Comparison of ENCODE assay signal across 8 mouse cellular contexts in the genomic region with DNA sequence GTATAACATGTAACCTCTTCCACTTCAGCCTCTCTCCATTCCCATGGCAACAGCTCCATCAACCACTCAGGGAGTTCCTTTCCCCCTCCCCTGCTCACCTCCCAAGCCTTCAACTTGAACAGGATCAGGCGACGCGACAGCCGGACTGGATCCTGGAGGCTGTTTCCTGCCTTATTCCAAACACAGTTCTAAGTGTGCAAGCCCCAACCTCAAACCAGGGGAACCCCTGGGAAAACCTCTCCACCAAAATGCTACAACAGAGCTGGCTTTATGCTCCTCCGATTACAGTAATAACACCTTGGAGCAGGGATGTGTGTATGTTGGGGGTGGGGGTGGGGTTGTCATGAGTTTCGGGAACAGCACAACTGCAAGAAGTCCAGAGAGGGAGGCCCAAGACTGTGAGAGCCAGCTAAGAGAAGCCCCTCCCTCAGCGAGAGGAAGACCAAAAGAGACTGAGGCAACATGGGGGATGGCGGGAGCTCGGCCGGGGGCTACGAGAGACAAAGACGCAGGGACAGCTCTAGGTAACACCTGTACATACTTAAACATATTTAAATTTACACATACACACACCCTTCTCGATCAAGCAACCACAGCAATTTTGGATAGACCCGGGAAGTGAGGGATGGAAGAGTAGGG. TPM values are rescaled to one million over a fixed set of nuclear protein-coding genes. Genes with fewer than 3 reads are reported as not detected.
DNase-seq lines count a peak whose midpoint lies in the region; ATAC-seq and TF ChIP-seq lines count a peak whose summit lies in the region.

No protein-coding gene starts in this region.

- H3K9me3 ChIP-seq in heart, embryonic 11.5 days (replicated peaks; ENCODE audit: control insufficient read depth, low read length) = no peaks in the 10 kb centered on the region
- H3K9me3 ChIP-seq in hindbrain, embryonic 15.5 days = no peaks in the 10 kb centered on the region
- H3K9me3 ChIP-seq in midbrain, postnatal 0 days (ENCODE audit: low read length) = no peaks in the 10 kb centered on the region

- peaks cover 49% of the 10 kb centered on the region for H3K4me1 ChIP-seq in heart, embryonic 11.5 days (ENCODE audit: control insufficient read depth, insufficient read depth, low read length)
- peaks cover 7% of the 10 kb centered on the region for H3K4me1 ChIP-seq in cortical plate, adult 2 months (ENCODE audit: control insufficient read depth, insufficient read depth, low read length)
- H3K4me1 ChIP-seq in hindbrain, embryonic 15.5 days (replicated peaks) = peaks cover 63% of the 10 kb centered on the region
- peaks cover 34% of the 10 kb centered on the region for H3K4me1 ChIP-seq in midbrain, postnatal 0 days (ENCODE audit: insufficient read depth, low read length)

- no peak for TF ChIP-seq POLR2A in cortical plate, adult 2 months (IDR thresholded peaks at IDR 0.05; ENCODE audit: extremely low read depth, insufficient read depth, low read length)

- intact Hi-C loops in heart, postnatal 36 days (cut with DNase I) = loop anchor here (2.0 kb wide), 1 partner anchor 37 kb away; no protein-coding TSS in a partner anchor

- peak overlapping the region; percentile 91 for H3K9ac ChIP-seq in heart, embryonic 11.5 days (ENCODE audit: low read depth, low read length)
- H3K9ac ChIP-seq in hindbrain, embryonic 15.5 days = peak overlapping the region; percentile 92
- peak overlapping the region; percentile 98 for H3K9ac ChIP-seq in midbrain, postnatal 0 days (replicated peaks; ENCODE audit: low read length, poor library complexity, severe bottlenecking)

- H3K4me2 ChIP-seq in heart, embryonic 11.5 days = peak overlapping the region; percentile 98
- peak overlapping the region; percentile 92 for H3K4me2 ChIP-seq in hindbrain, embryonic 15.5 days
- H3K4me2 ChIP-seq in midbrain, postnatal 0 days (ENCODE audit: low read depth, low read length, poor library complexity, severe bottlenecking) = peak overlapping the region; percentile 83

- DNase-seq in heart, postnatal 36 days = no peak
- peak; percentile 54 for DNase-seq in midbrain, postnatal 0 days (ENCODE audit: low spot score)
- DNase-seq in urinary bladder, postnatal 10 days (ENCODE audit: low spot score) = no peak
- no peak for DNase-seq in gastrocnemius, adult 8-10 months (ENCODE audit: low spot score in 2 of 2)

- ATAC-seq in heart, embryonic 11.5 days (replicated peaks; ENCODE audit: insufficient number of reproducible peaks, low FRiP score, low TSS enrichment) = no peak
- ATAC-seq in hindbrain, embryonic 15.5 days (ENCODE audit: low FRiP score, low read depth) = no peak
- ATAC-seq in midbrain, postnatal 0 days (ENCODE audit: low FRiP score) = no peak
- ATAC-seq in frontal cortex, adult (ENCODE audit: low TSS enrichment) = no peak

- H3K4me3 ChIP-seq in heart, embryonic 11.5 days (ENCODE audit: low read depth, low read length) = peak overlapping the region; percentile 87
- peak overlapping the region; percentile 91 for H3K4me3 ChIP-seq in cortical plate, adult 2 months (ENCODE audit: insufficient read depth, low read length)
- peak overlapping the region; percentile 91 for H3K4me3 ChIP-seq in hindbrain, embryonic 15.5 days
- H3K4me3 ChIP-seq in midbrain, postnatal 0 days (ENCODE audit: low read depth, low read length) = peak overlapping the region; percentile 83

- no peak for TF ChIP-seq CTCF in cortical plate, adult 2 months (IDR thresholded peaks at IDR 0.05; ENCODE audit: extremely low read depth, insufficient read depth, low read length)
- no peak for TF ChIP-seq CTCF in midbrain, postnatal 0 days (IDR thresholded peaks at IDR 0.05)

- no peaks in the 10 kb centered on the region for H3K27me3 ChIP-seq in heart, embryonic 11.5 days (ENCODE audit: control insufficient read depth, insufficient read depth, low read length)
- no peaks in the 10 kb centered on the region for H3K27me3 ChIP-seq in hindbrain, embryonic 15.5 days
- H3K27me3 ChIP-seq in midbrain, postnatal 0 days (ENCODE audit: insufficient read depth, low read length) = no peaks in the 10 kb centered on the region

- peak overlapping the region; percentile 97 for H3K27ac ChIP-seq in heart, embryonic 11.5 days (ENCODE audit: low read depth, low read length)
- H3K27ac ChIP-seq in cortical plate, adult 2 months (ENCODE audit: insufficient read depth, low read length) = no peak overlapping the region
- peak overlapping the region; percentile 94 for H3K27ac ChIP-seq in hindbrain, embryonic 15.5 days (replicated peaks)
- peak overlapping the region; percentile 98 for H3K27ac ChIP-seq in midbrain, postnatal 0 days (ENCODE audit: low read depth, low read length)

- 2% methylated on average over 14 of the region's 14 CpGs for WGBS in heart, embryonic 11.5 days (ENCODE audit: insufficient replicate concordance)
- under 1% methylated on average over 14 of the region's 14 CpGs for WGBS in hindbrain, embryonic 15.5 days
- 0% methylated on average over 14 of the region's 14 CpGs for WGBS in midbrain, postnatal 0 days

- no peaks in the 10 kb centered on the region for H3K36me3 ChIP-seq in heart, embryonic 11.5 days (ENCODE audit: control insufficient read depth, insufficient read depth, low read length)
- H3K36me3 ChIP-seq in hindbrain, embryonic 15.5 days = no peaks in the 10 kb centered on the region
- H3K36me3 ChIP-seq in midbrain, postnatal 0 days (ENCODE audit: insufficient read depth, low read length) = no peaks in the 10 kb centered on the region

RNA-seq across cellular contexts. Expression of a gene that starts 2.3 kb away (rescaled TPM):
- 10.3 and 16.4 TPM in 2 replicates for polyA plus RNA-seq in heart, embryonic 11.5 days (2014; fragmentation: Nextera tagmentation; extraction: Ambion mirVana)
- total RNA-seq in heart, postnatal 36 days (2021) = 1 to 10 TPM; 5.2 to 7.4 TPM
- polyA plus RNA-seq in cortical plate, adult 2 months (2012; rRNA removed) = 64.1 and 72.2 TPM in 2 replicates
- 18.9 and 19.5 TPM in 2 replicates for polyA plus RNA-seq in hindbrain, embryonic 15.5 days (2015; fragmentation: Nextera tagmentation; extraction: Ambion mirVana)
- total RNA-seq in midbrain, postnatal 0 days (2014; rRNA removed) = 16.0 and 19.6 TPM in 2 replicates
- 14.2 and 16.7 TPM in 2 replicates for polyA plus RNA-seq in midbrain, postnatal 0 days (2015; fragmentation: Nextera tagmentation; extraction: Ambion mirVana)
- 1 to 10 TPM; 1.2 to 2.7 (median 1.5) TPM for total RNA-seq in gastrocnemius, adult 8-10 months (2022)

RNA-seq across cellular contexts. Expression of a gene that starts 5.2 kb away (rescaled TPM):
- polyA plus RNA-seq in heart, embryonic 11.5 days (2014; fragmentation: Nextera tagmentation; extraction: Ambion mirVana) = 416 and 447 TPM in 2 replicates
- total RNA-seq in heart, postnatal 36 days (2021) = 100 to 1,000 TPM; 141 to 151 TPM
- 249 and 256 TPM in 2 replicates for polyA plus RNA-seq in cortical plate, adult 2 months (2012; rRNA removed)
- polyA plus RNA-seq in hindbrain, embryonic 15.5 days (2015; fragmentation: Nextera tagmentation; extraction: Ambion mirVana) = 416 and 449 TPM in 2 replicates
- 386 and 449 TPM in 2 replicates for total RNA-seq in midbrain, postnatal 0 days (2014; rRNA removed)
- 473 and 491 TPM in 2 replicates for polyA plus RNA-seq in midbrain, postnatal 0 days (2015; fragmentation: Nextera tagmentation; extraction: Ambion mirVana)
- total RNA-seq in gastrocnemius, adult 8-10 months (2022) = 100 to 1,000 TPM; 164 to 175 (median 171) TPM

RNA-seq across cellular contexts. Expression of a gene that starts 12.4 kb away (rescaled TPM):
- 45.8 and 52.3 TPM in 2 replicates for polyA plus RNA-seq in heart, embryonic 11.5 days (2014; fragmentation: Nextera tagmentation; extraction: Ambion mirVana)
- total RNA-seq in heart, postnatal 36 days (2021) = 100 to 1,000 TPM; 146 TPM
- 59.9 and 65.5 TPM in 2 replicates for polyA plus RNA-seq in cortical plate, adult 2 months (2012; rRNA removed)
- 33.2 and 37.0 TPM in 2 replicates for polyA plus RNA-seq in hindbrain, embryonic 15.5 days (2015; fragmentation: Nextera tagmentation; extraction: Ambion mirVana)
- 13.3 and 27.0 TPM in 2 replicates for total RNA-seq in midbrain, postnatal 0 days (2014; rRNA removed)
- polyA plus RNA-seq in midbrain, postnatal 0 days (2015; fragmentation: Nextera tagmentation; extraction: Ambion mirVana) = 41.5 and 45.1 TPM in 2 replicates
- total RNA-seq in gastrocnemius, adult 8-10 months (2022) = 100 to 1,000 TPM; 102 to 119 (median 105) TPM

RNA-seq across cellular contexts. Expression of a gene that starts 34.8 kb away (rescaled TPM):
- 2.9 and 3.3 TPM in 2 replicates for polyA plus RNA-seq in heart, embryonic 11.5 days (2014; fragmentation: Nextera tagmentation; extraction: Ambion mirVana)
- 10 to 100 TPM; 67.0 to 68.8 TPM for total RNA-seq in heart, postnatal 36 days (2021)
- 78.5 and 83.4 TPM in 2 replicates for polyA plus RNA-seq in cortical plate, adult 2 months (2012; rRNA removed)
- polyA plus RNA-seq in hindbrain, embryonic 15.5 days (2015; fragmentation: Nextera tagmentation; extraction: Ambion mirVana) = 3.4 and 3.5 TPM in 2 replicates
- 43.9 and 52.8 TPM in 2 replicates for total RNA-seq in midbrain, postnatal 0 days (2014; rRNA removed)
- polyA plus RNA-seq in midbrain, postnatal 0 days (2015; fragmentation: Nextera tagmentation; extraction: Ambion mirVana) = 1.5 and 1.7 TPM in 2 replicates
- 10 to 100 TPM; 45.5 to 63.7 (median 51.7) TPM for total RNA-seq in gastrocnemius, adult 8-10 months (2022)

RNA-seq across cellular contexts. Expression of a gene that starts 46.5 kb away (rescaled TPM):
- polyA plus RNA-seq in heart, embryonic 11.5 days (2014; fragmentation: Nextera tagmentation; extraction: Ambion mirVana) = 0.70 and 1.2 TPM in 2 replicates
- 10 to 100 TPM; 20.6 to 21.7 TPM for total RNA-seq in heart, postnatal 36 days (2021)
- polyA plus RNA-seq in cortical plate, adult 2 months (2012; rRNA removed) = 64.7 and 67.2 TPM in 2 replicates
- 4.0 and 4.2 TPM in 2 replicates for polyA plus RNA-seq in hindbrain, embryonic 15.5 days (2015; fragmentation: Nextera tagmentation; extraction: Ambion mirVana)
- total RNA-seq in midbrain, postnatal 0 days (2014; rRNA removed) = 149 and 166 TPM in 2 replicates
- polyA plus RNA-seq in midbrain, postnatal 0 days (2015; fragmentation: Nextera tagmentation; extraction: Ambion mirVana) = 4.1 and 5.2 TPM in 2 replicates
- 10 to 100 TPM; 68.1 to 81.6 (median 73.1) TPM for total RNA-seq in gastrocnemius, adult 8-10 months (2022)
